Mouse (Mus musculus): ENCODE measurements at regions not wholly inside any gene's neighbourhood (a gene's known extent, or its start where the extent isn't known, plus 50 kb on each side); places are given as distances from the start of the nearest gene placed in this dataset.

GRCm38 (mm10) chr16:91970461-91970860 is 87.6 kb upstream of the Mrps6 start:
- Histone ChIP-seq H3K4me3 (ENCODE audit: control insufficient read depth in 1 of 2, insufficient read depth in 1 of 2, low read depth in 1 of 2, low read length in 2 of 2) (no peak overlapping the region), H3K9me3 (ENCODE audit: control insufficient read depth, low read length) (no peaks in the 10 kb centered on the region), H3K27ac (replicated peaks in 1 of 2; ENCODE audit: control insufficient read depth in 1 of 2, insufficient read depth in 1 of 2, low read depth in 2 of 2, low read length in 2 of 2) (peak overlapping the region; percentile 67 to 71), H3K36me3 (ENCODE audit: control insufficient read depth, insufficient read depth, low read length) (no peaks in the 10 kb centered on the region), H3K4me2 (ENCODE audit: low read length) (no peak overlapping the region), H3K27me3 (ENCODE audit: control insufficient read depth, insufficient read depth, low read length) (no peaks in the 10 kb centered on the region), H3K9ac (ENCODE audit: low read length) (no peak overlapping the region), H3K4me1 (ENCODE audit: control insufficient read depth in 2 of 2, insufficient read depth in 2 of 2, low read length in 2 of 2) (peaks cover 14 to 18% of the 10 kb centered on the region in 2 experiments)
- 36% methylated on average over 4 of the region's 4 CpGs for WGBS
- no peak for ATAC-seq (ENCODE audit: insufficient number of reproducible peaks, insufficient read depth, low FRiP score, low read depth)

GRCm38 (mm10) chr16:91973183-91973582 is 84.9 kb upstream of the Mrps6 start:
- H3K36me3 ChIP-seq (ENCODE audit: control insufficient read depth, insufficient read depth, low read length), result no peaks in the 10 kb centered on the region
- no peak for ATAC-seq (ENCODE audit: insufficient number of reproducible peaks, insufficient read depth, low FRiP score, low read depth)
- no peaks in the 10 kb centered on the region for H3K27me3 ChIP-seq (ENCODE audit: control insufficient read depth, insufficient read depth, low read length)
- 97% methylated on average over 8 of the region's 9 CpGs for WGBS
- no peaks in the 10 kb centered on the region for H3K9me3 ChIP-seq (ENCODE audit: control insufficient read depth, low read length)
- H3K4me1 ChIP-seq (ENCODE audit: control insufficient read depth in 2 of 2, insufficient read depth in 2 of 2, low read length in 2 of 2), result peaks cover 14 to 18% of the 10 kb centered on the region in 2 experiments
- no peak overlapping the region for H3K27ac ChIP-seq (replicated peaks in 1 of 2; ENCODE audit: control insufficient read depth in 1 of 2, insufficient read depth in 1 of 2, low read depth in 2 of 2, low read length in 2 of 2)
- H3K4me2 ChIP-seq (ENCODE audit: low read length), result no peak overlapping the region
- no peak overlapping the region for H3K4me3 ChIP-seq (ENCODE audit: control insufficient read depth in 1 of 2, insufficient read depth in 1 of 2, low read depth in 1 of 2, low read length in 2 of 2)
- no peak overlapping the region for H3K9ac ChIP-seq (ENCODE audit: low read length)

GRCm38 (mm10) chr16:91976194-91976805 is 81.8 kb upstream of the Mrps6 start:
- Histone ChIP-seq H3K27ac (replicated peaks in 1 of 2; ENCODE audit: control insufficient read depth in 1 of 2, insufficient read depth in 1 of 2, low read depth in 2 of 2, low read length in 2 of 2) (no peak overlapping the region), H3K36me3 (ENCODE audit: control insufficient read depth, insufficient read depth, low read length) (no peaks in the 10 kb centered on the region), H3K4me3 (ENCODE audit: control insufficient read depth in 1 of 2, insufficient read depth in 1 of 2, low read depth in 1 of 2, low read length in 2 of 2) (no peak overlapping the region), H3K4me2 (ENCODE audit: low read length) (no peak overlapping the region), H3K27me3 (ENCODE audit: control insufficient read depth, insufficient read depth, low read length) (no peaks in the 10 kb centered on the region), H3K4me1 (ENCODE audit: control insufficient read depth in 2 of 2, insufficient read depth in 2 of 2, low read length in 2 of 2) (peaks cover 10 to 13% of the 10 kb centered on the region in 2 experiments), H3K9ac (ENCODE audit: low read length) (no peak overlapping the region), H3K9me3 (ENCODE audit: control insufficient read depth, low read length) (no peaks in the 10 kb centered on the region)
- ATAC-seq (ENCODE audit: insufficient number of reproducible peaks, insufficient read depth, low FRiP score, low read depth), result no peak
- WGBS, result 66% methylated on average over 8 of the region's 8 CpGs

DNA sequence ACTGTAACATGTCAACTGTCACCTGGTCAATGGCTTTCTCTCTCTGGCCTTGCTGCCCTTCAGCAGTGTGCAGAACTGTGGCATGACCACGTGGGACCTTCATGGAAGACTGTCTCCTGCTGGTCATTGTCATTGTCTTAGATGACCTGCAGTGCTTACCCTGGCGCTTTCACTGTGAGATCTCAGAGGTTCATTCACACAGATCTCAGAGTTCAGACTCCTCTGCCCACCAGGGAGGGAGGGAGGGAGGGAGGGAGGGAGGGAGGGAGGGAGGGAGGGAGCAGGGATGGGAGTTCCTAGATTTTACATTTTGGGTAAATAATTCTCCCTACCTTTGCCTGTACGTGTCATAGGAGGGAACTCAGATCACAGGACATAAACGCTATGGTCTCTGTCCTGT is 79.6 kb upstream of the Mrps6 start:
- peak overlapping the region; percentile 35 to 62; a peak in 3 of 4 replicates for H3K27ac ChIP-seq (replicated peaks in 1 of 2; ENCODE audit: control insufficient read depth in 1 of 2, insufficient read depth in 1 of 2, low read depth in 2 of 2, low read length in 2 of 2)
- H3K36me3 ChIP-seq (ENCODE audit: control insufficient read depth, insufficient read depth, low read length), result no peaks in the 10 kb centered on the region
- peaks cover 12 to 13% of the 10 kb centered on the region in 2 experiments for H3K4me1 ChIP-seq (ENCODE audit: control insufficient read depth in 2 of 2, insufficient read depth in 2 of 2, low read length in 2 of 2)
- H3K27me3 ChIP-seq (ENCODE audit: control insufficient read depth, insufficient read depth, low read length), result no peaks in the 10 kb centered on the region
- no peak overlapping the region for H3K4me3 ChIP-seq (ENCODE audit: control insufficient read depth in 1 of 2, insufficient read depth in 1 of 2, low read depth in 1 of 2, low read length in 2 of 2)
- H3K4me2 ChIP-seq (ENCODE audit: low read length), result peak overlapping the region; percentile 0; the same call in 1 of the 2 replicates
- no peak for ATAC-seq (ENCODE audit: insufficient number of reproducible peaks, insufficient read depth, low FRiP score, low read depth)
- WGBS, result 18% methylated on average over 4 of the region's 4 CpGs
- H3K9me3 ChIP-seq (ENCODE audit: control insufficient read depth, low read length), result no peaks in the 10 kb centered on the region
- no peak overlapping the region for H3K9ac ChIP-seq (ENCODE audit: low read length)

GRCm38 (mm10) chr16:91978846-91979245 is 79.2 kb upstream of the Mrps6 start:
- Histone ChIP-seq H3K9ac (ENCODE audit: low read length) (no peak overlapping the region), H3K4me3 (ENCODE audit: control insufficient read depth in 1 of 2, insufficient read depth in 1 of 2, low read depth in 1 of 2, low read length in 2 of 2) (no peak overlapping the region), H3K27me3 (ENCODE audit: control insufficient read depth, insufficient read depth, low read length) (no peaks in the 10 kb centered on the region), H3K36me3 (ENCODE audit: control insufficient read depth, insufficient read depth, low read length) (no peaks in the 10 kb centered on the region), H3K27ac (replicated peaks in 1 of 2; ENCODE audit: control insufficient read depth in 1 of 2, insufficient read depth in 1 of 2, low read depth in 2 of 2, low read length in 2 of 2) (peak overlapping the region; percentile 35 to 62), H3K4me2 (ENCODE audit: low read length) (peak overlapping the region; percentile 0; the same call in 1 of the 2 replicates), H3K4me1 (ENCODE audit: control insufficient read depth in 2 of 2, insufficient read depth in 2 of 2, low read length in 2 of 2) (peaks cover 12 to 13% of the 10 kb centered on the region in 2 experiments), H3K9me3 (ENCODE audit: control insufficient read depth, low read length) (no peaks in the 10 kb centered on the region)
- ATAC-seq (ENCODE audit: insufficient number of reproducible peaks, insufficient read depth, low FRiP score, low read depth), result peak; percentile 24; the same call in 1 of the 2 replicates
- WGBS, result 25% methylated on average over 5 of the region's 5 CpGs

GRCm38 (mm10) chr16:91980482-91980881 is 77.6 kb upstream of the Mrps6 start:
- Histone ChIP-seq H3K36me3 (ENCODE audit: control insufficient read depth, insufficient read depth, low read length) (no peaks in the 10 kb centered on the region), H3K4me3 (ENCODE audit: control insufficient read depth in 1 of 2, insufficient read depth in 1 of 2, low read depth in 1 of 2, low read length in 2 of 2) (no peak overlapping the region), H3K27ac (replicated peaks in 1 of 2; ENCODE audit: control insufficient read depth in 1 of 2, insufficient read depth in 1 of 2, low read depth in 2 of 2, low read length in 2 of 2) (no peak overlapping the region), H3K27me3 (ENCODE audit: control insufficient read depth, insufficient read depth, low read length) (no peaks in the 10 kb centered on the region), H3K4me1 (ENCODE audit: control insufficient read depth in 2 of 2, insufficient read depth in 2 of 2, low read length in 2 of 2) (peaks cover 12 to 13% of the 10 kb centered on the region in 2 experiments), H3K4me2 (ENCODE audit: low read length) (no peak overlapping the region), H3K9ac (ENCODE audit: low read length) (no peak overlapping the region), H3K9me3 (ENCODE audit: control insufficient read depth, low read length) (no peaks in the 10 kb centered on the region)
- 80% methylated on average over 6 of the region's 6 CpGs for WGBS
- no peak for ATAC-seq (ENCODE audit: insufficient number of reproducible peaks, insufficient read depth, low FRiP score, low read depth)

DNA sequence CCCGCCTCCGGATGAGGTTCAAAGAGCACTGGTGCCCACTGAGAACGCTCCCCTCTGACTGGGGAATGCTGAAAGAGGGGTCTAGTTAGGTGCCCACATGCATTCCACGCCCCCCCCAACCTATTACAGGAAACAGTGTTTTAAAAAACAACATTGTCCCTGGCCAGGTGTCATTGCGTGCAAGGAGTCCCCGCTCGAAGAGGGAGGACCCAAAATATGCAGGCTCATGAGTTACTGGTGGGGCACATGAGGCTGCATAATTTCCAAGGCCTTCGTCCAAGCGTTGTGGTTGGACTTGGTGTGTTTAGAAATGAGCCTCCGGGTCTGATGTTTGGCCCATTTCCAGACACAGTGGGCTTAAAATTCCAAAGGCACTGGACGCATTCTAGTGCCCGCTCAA is 72.9 kb upstream of the Mrps6 start:
- Histone ChIP-seq H3K9me3 (ENCODE audit: control insufficient read depth, low read length) (no peaks in the 10 kb centered on the region; the same call in 1 of the 2 replicates), H3K27me3 (ENCODE audit: control insufficient read depth, insufficient read depth, low read length) (no peaks in the 10 kb centered on the region), H3K4me1 (ENCODE audit: control insufficient read depth in 2 of 2, insufficient read depth in 2 of 2, low read length in 2 of 2) (peaks cover 4 to 5% of the 10 kb centered on the region in 2 experiments; a peak in 3 of 4 replicates), H3K4me2 (ENCODE audit: low read length) (no peak overlapping the region), H3K4me3 (ENCODE audit: control insufficient read depth in 1 of 2, insufficient read depth in 1 of 2, low read depth in 1 of 2, low read length in 2 of 2) (no peak overlapping the region), H3K36me3 (ENCODE audit: control insufficient read depth, insufficient read depth, low read length) (no peaks in the 10 kb centered on the region), H3K9ac (ENCODE audit: low read length) (no peak overlapping the region), H3K27ac (replicated peaks in 1 of 2; ENCODE audit: control insufficient read depth in 1 of 2, insufficient read depth in 1 of 2, low read depth in 2 of 2, low read length in 2 of 2) (no peak overlapping the region)
- no peak for ATAC-seq (ENCODE audit: insufficient number of reproducible peaks, insufficient read depth, low FRiP score, low read depth)
- WGBS, result 82% methylated on average over 12 of the region's 12 CpGs

GRCm38 (mm10) chr16:91989332-91989731 is 68.7 kb upstream of the Mrps6 start:
- H3K4me1 ChIP-seq (ENCODE audit: control insufficient read depth in 2 of 2, insufficient read depth in 2 of 2, low read length in 2 of 2), result no peaks in the 10 kb centered on the region
- no peak overlapping the region for H3K27ac ChIP-seq (replicated peaks in 1 of 2; ENCODE audit: control insufficient read depth in 1 of 2, insufficient read depth in 1 of 2, low read depth in 2 of 2, low read length in 2 of 2)
- H3K27me3 ChIP-seq (ENCODE audit: control insufficient read depth, insufficient read depth, low read length), result no peaks in the 10 kb centered on the region
- WGBS, result 79% methylated on average over 4 of the region's 4 CpGs
- no peak overlapping the region for H3K4me3 ChIP-seq (ENCODE audit: control insufficient read depth in 1 of 2, insufficient read depth in 1 of 2, low read depth in 1 of 2, low read length in 2 of 2)
- no peak overlapping the region for H3K9ac ChIP-seq (ENCODE audit: low read length)
- ATAC-seq (ENCODE audit: insufficient number of reproducible peaks, insufficient read depth, low FRiP score, low read depth), result no peak
- H3K4me2 ChIP-seq (ENCODE audit: low read length), result no peak overlapping the region
- H3K36me3 ChIP-seq (ENCODE audit: control insufficient read depth, insufficient read depth, low read length), result no peaks in the 10 kb centered on the region
- H3K9me3 ChIP-seq (ENCODE audit: control insufficient read depth, low read length), result no peaks in the 10 kb centered on the region; the same call in 1 of the 2 replicates
